Mouse (Mus musculus) lung, postnatal 0 days (tissue): Measurements from ENCODE around the gene Dgcr2.

Experiments
- CTCF ChIP-seq: IDR thresholded peaks from 2 replicates; pipeline ENCODE4 v1.5.1; 2016; ENCODE audit warnings: antibody characterized with exemption, mild to moderate bottlenecking
- EP300 ChIP-seq: IDR thresholded peaks from 2 replicates; pipeline ENCODE4 v1.6.1; 2016; ENCODE audit warnings: antibody characterized with exemption, mild to moderate bottlenecking, control low read depth

DNA sequence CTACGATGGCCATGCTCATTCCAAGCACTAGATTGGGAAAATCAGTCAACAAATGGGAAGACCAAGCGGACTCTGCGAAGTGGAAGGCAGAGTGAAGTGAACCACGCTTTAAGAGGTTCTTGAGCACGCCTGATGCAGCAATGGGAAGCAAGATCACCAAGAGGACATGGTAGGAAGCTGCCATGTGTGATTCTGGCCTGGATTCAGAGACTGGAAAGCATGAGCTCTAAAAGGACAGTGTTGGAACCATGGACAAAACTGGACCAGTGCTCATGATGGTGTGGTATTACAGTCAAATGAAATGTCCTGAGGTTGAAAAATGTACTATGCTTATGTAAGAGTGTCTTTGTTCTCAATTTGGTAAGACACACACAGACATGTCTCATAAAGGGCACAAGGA lies 47.0 kb downstream of the Dgcr2 start:
- TF ChIP-seq CTCF (no peak), EP300 (no peak)
